Mouse (Mus musculus) retina, postnatal 7 days (tissue): Measurements from ENCODE around the gene Gm9970.
"Not testable (repeated sequence)": the region's sequence is repeated elsewhere in the genome, so short reads cannot be mapped to it uniquely, and the experiment has no call there.

Source experiments
- DNase-seq: peaks from one replicate; pipeline ENCODE4 v3.0.0-alpha.2; 2012; ENCODE audit warnings: low read depth, low spot score

The Gm9970 gene

DNA sequence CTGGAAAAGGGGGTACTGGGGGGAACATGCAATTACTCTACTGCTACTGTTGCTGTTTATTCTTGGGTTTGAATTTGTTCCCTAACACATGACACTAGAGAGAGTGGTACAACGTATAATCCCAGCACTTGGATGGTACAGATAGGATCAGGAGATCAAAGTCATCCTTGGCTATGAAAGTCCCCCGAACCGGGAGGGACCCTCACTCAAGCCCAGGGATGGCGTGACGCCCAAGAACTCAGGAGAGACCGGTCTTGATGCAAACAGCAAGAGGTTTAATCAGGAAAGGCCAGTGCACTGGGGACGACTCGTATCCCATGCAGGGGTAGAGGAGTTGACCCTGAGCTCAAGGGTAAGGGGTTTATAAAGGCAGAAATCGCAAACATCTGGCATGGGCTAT, 18.3 kb downstream of the Gm9970 start:
- DNase-seq: no peak

GRCm38 (mm10) chr5:31221304-31221945, 19.6 kb downstream of the Gm9970 start:
- DNase-seq: no peak

DNA sequence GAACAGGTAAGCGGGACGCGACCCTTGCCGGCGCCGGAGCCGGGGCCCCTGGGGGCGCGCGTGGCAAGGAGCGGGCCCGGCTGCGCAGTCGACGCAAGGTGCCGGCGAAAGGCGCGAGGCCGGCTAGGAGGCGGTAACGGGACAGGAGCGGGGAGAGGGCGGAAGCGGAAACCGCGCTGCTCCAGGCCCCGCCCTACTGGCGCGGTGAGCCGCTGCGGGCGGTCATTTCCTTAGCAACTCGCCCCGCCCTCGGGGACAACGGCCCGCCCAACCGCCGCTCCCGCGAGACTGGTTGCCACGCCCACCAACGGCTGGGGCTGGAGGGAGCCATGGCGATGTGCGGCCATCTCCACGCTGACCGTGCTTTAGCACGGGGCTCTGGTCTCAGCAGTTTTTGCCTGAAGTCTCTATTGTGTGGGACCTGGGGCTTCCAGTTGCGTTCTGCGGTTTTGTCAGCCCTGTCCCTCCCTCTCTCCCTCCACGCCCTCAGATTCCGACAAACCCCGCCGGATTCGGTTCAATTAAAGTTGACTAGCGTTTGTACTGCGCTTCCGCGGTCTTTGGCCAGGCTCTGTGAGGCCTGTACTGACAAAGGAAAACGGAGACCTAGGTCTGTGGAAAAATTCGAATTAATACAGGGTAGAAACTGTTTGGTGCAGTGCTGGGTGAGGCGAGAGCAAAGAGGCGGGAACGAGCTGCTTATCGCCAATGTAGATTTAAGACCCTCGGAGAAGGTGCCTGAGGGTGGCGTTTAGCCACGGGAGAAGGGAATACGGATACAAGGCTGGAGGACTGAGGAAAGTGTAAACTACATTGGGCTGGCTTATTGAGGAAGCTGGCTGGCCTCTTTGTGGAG, 20.4 kb downstream of the Gm9970 start, which contains the start of gene Ppm1g:
Gene Ppm1g, minus strand, starts transcription at position 240 of the 856 bp plus-strand sequence.
- DNase-seq: peak; percentile 93

GRCm38 (mm10) chr5:31219911-31220447, 21.1 kb downstream of the Gm9970 start:
- no peak for DNase-seq

DNA sequence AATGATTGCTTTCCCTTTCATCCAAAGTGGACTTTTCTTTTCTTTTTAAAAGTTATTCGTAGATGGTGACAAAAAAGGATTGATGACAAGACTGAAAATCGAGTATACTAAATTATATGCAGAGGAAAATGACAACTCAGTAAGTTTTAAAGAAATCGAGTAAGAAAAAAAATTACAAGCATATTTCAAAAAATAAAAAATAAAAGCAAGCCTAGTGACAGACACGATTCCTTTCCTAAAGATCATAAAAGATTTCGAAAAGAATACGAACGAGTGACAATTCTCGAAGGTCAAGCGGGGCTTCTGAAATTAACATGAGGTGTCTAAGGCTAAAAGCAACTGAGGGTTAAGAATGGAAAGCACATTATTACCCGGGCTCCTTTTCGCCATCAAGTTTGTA, 21.6 kb downstream of the Gm9970 start:
- DNase-seq: no peak

- DNase-seq: no peak
These were observed 22.0 kb downstream of the Gm9970 start for GRCm38 (mm10) chr5:31219070-31219469.

DNA sequence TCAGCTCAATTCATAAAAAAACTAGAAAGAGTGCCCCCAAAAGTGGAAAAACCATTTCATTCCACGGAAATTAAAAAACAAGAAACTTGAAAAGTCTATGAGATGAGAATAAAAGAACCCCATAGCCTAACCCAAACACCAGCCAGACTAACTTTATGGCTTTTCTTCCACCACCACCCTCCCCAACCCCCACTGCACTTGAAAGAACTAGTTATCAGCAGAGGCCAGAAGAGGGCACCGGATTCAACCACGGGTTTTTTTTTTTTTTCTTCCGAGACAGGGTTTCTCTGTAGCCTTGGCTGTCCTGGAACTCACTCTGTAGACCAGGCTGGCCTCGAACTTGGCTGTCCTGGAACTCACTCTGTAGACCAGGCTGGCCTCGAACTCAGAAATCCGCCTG, 22.7 kb downstream of the Gm9970 start:
- no peak for DNase-seq

GRCm38 (mm10) chr5:31216554-31216953, 24.5 kb downstream of the Gm9970 start:
- not testable (repeated sequence) for DNase-seq

GRCm38 (mm10) chr5:31204421-31204820, 36.6 kb downstream of the Gm9970 start:
- no peak for DNase-seq

DNA sequence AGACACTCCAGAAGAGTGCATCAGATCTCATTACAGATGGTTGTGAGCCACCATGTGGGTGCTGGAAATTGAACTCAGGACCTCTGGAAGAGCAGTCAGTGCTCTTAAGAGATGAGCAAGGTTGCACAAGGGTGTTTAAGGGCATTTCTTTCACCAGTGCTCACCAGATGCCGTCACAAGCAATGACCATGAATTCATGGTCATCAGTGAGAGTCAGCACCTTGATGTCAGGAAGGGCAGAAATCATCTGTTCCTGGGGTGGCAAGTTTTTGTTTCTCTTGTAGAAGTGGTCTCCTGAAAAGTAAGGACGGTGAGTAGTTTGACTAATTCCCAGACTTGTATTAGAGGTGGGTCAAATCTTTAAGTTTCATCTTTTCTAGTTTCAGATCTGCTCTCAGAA, 37.2 kb downstream of the Gm9970 start:
- DNase-seq: no peak

DNA sequence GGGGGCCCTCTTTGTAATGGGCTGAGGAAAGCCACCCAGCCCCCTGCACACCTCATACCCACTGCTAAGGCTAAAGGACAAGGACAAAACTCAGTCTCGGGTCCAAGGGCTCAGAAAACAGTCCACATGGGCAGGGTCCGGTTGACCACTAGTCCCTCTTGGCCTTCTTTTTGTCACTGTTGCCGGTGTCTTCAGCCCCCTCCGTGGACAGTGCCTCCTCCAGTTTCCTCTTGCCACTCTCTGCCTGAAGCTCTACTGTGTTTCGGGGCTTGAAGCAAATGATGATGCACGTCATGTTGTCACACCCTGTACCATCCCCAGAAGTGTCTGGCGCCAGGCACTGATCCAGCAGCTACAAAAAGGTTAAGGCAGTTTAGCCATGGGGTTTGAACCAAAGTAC, 38.1 kb downstream of the Gm9970 start:
- DNase-seq: no peak

DNA sequence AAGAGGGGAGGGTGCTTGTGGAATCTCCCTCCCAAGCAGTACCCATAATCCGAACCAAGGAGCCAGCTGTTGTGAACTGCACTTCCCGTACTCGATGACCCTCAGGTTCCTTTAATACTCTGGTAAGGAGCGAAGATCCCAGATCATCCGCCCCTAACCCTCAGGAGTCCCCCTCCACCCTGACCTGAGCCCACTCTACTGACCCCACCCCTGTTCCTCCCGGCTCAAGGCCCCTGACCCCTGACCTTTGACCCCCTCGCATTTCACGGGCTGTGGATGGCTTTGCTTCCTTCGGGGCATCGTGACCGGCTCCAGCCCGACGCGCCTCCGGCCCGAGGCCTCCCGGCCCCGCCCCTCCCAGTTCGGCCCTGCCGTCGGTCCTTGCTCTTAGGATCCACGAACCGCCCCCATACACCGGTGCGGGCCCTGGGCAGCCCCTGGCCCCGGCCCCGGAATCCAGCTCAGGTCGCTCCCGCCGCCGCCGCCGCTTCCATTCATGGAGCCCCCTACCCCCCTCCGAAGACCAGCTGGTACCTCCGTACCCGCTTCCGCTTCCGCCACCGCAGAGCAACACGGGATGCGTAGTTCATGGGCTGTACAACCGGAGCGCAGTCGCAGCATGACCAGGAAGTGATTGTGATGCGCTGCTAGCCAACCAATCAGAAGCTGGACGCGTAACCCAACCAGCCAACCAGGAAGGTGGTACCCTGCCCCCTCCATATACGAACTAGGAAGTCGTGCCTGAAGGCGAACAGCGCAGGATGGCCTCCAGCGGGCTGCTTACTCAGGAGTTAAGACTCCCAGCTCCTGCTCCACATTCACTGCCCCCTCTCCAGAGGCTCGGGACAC, 39.1 kb downstream of the Gm9970 start, which contains the start of gene Zfp513:
Gene Zfp513, minus strand, starts transcription at position 562 of the 849 bp plus-strand sequence.
- peak; percentile 95 for DNase-seq

DNA sequence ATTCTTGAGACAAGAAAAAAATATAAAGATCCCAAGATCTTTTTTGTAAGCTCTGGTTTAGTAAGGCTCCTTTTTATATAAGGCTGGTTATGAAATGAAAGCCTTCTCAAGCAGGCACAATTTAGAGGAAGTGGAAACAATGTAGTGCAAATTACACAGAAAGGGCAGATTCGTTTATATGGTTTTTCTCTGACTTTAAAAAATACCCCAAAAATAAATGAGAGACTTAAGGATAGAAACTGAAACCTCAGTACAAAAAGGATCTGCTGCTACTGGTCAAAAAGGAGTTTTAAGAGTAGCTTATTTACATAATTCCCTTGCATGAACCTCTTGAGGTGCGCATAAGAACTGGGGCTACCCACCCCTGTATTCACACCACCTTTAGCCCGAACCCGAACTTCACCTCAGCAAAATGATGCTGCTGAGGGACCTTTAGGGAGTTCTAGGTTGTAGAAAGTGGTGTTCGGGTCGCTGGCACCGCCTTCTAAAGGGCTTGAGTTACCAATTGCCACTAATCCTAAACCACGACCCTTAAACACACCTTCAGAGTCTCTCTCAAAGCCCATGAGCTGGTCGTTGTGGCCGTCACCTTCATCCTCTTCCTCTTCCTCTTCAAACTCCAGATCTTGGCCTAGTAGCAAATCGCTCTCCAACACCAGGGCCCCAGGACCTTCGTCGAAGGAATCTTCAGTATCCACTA, 39.8 kb downstream of the Gm9970 start:
- no peak for DNase-seq

GRCm38 (mm10) chr5:31200327-31200768, 40.7 kb downstream of the Gm9970 start:
- DNase-seq: no peak

DNA sequence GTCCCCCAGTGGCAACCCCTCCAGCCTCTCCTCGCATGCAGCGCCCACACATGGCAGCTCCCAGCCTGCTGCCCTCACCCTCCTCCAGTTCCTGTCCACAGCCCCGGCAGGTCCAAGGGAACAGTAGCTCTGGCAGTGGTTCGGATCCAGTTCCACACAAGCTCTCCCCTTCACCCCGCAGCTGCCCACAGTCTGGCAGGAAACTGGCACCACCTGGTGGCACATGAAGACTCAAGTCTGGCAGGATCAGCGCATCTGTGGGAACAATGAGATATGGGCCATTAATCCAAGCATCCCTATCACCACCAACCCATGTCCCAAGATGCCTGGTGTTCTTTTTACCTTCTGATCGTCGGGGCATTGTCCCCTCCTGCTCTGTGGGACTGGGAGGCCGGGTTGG, 41.1 kb downstream of the Gm9970 start:
- DNase-seq: no peak

DNA sequence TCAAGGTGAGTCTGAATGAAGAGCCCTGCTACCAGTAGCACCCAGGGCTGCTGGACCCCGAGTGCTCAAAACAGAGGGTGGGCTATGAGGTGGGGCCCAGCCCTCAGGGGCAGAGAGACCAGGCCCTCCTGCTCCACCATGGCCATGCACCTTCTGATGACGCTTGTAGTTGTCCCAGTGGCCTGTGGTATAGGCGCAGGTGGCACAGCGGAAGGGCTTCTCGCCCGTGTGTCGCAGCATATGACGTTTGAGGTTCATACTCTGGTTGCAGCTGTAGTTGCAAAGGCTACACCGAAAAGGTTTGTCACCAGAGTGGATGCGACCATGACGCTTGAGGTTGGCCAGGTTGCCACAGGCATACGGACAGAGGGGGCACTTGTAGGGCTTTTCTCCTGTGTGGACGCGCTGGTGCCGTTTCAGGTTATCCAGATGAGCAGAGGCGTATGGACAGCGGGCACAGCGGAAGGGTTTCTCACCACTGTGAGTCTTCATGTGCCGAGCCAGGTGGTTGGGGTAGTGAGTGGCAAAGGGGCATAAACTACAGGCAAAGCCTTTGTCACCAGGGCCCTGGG, 41.6 kb downstream of the Gm9970 start:
- no peak for DNase-seq

DNA sequence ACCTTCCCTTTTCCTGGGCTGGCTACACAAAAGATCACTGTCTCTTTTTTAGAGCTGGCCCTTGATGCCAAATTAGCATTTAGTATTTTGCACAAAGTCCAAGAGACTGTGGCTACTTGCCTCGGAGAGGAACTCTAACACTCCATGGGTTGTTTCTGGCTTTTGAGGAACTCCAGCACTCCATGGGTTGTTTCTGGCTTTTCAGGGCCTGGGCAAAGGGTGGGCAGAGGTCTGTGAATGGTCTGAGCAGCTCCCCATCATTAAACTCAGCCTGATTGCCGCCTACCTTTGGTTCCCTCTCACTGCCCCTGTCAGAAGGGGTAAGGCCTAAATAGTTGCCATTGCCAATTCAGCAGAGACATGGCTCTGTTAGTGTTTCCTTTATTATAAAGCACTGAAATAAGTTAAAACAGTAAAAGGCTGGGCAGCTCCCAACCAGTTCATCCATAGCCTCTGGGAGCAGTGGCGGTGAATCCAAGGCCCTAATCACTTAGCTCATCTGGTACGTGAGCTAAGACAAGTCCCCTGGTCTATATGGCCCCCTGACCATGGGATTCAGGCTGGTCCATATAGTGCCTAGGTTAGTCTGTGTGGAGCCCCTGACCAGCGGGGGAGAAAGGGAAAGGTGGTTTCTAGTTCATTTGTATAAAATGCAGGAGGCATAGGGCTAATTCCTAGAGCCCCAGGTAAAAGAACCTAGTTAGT, 42.3 kb downstream of the Gm9970 start:
- no peak for DNase-seq

GRCm38 (mm10) chr5:31198170-31198569, 42.9 kb downstream of the Gm9970 start:
- no peak for DNase-seq

DNA sequence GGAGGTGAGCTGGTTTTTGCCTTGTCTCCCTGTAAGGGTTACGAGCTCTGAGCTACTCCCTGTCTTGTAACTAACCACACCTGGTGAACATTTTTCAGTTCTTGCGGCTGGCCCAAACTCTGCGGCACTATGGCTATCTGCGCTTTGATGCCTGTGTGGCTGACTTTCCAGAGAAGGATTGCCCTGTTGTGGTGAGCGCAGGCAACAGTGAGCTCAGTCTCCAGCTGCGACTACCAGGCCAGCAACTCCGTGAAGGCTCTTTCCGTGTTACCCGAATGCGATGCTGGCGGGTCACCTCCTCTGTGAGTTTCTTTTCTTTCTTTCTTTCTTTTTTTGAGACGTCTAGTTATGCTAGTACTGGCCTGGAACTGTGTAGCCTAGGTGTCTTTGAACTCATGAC, 44.0 kb downstream of the Gm9970 start:
- no peak for DNase-seq

- no peak for DNase-seq
These were observed 44.8 kb downstream of the Gm9970 start for GRCm38 (mm10) chr5:31196207-31196606.
